Comparison of ENCODE assay signal across 9 mouse cellular contexts in genomic region chr7:105256656-105257055, GRCm38 (mm10). TPM values are rescaled to one million over a fixed set of nuclear protein-coding genes. Genes with fewer than 3 reads are reported as not detected.
DNase-seq lines count a peak whose midpoint lies in the region; ATAC-seq and TF ChIP-seq lines count a peak whose summit lies in the region.
"Had no signal": no experiment of that assay in that cellular context is flagged by ENCODE, and none has a peak within 500 bp of the region (broad histone marks: within the 10 kb centered on the region; RNA-seq: fewer than 3 reads in every experiment).

No protein-coding gene starts in this region.

- peak; percentile 15 for DNase-seq in left cerebral cortex, postnatal 4 days
- DNase-seq in left cerebral cortex, adult 8-10 months (ENCODE audit: low spot score in 2 of 2), result no peak
- no peak for DNase-seq in Patski (ENCODE audit: low read depth, low spot score)
- peak; percentile 19 for DNase-seq in induced T-regulatory cell, adult 2 months (ENCODE audit: low read depth)
- DNase-seq in splenic B cell, adult 2 months (ENCODE audit: low read depth, low spot score), result peak; percentile 35
- no peak for DNase-seq in right cerebral cortex, adult 2 months (ENCODE audit: low spot score in 2 of 2)

- H3K27ac ChIP-seq in forebrain, embryonic 15.5 days (replicated peaks), result no peak overlapping the region
- H3K27ac ChIP-seq: liver, embryonic 15.5 days had no signal

- H3K9me3 ChIP-seq in forebrain, embryonic 15.5 days, result no peaks in the 10 kb centered on the region
- H3K9me3 ChIP-seq: liver, embryonic 15.5 days had no signal

- POLR2A ChIA-PET in Patski (lab: Charles Lee), result no interaction called here

- CTCF ChIA-PET in Patski (lab: Charles Lee), result interaction anchor here (0.9 to 1.4 kb wide), 3 partner anchors 9 to 270 kb away, joined by 3 to 4 read pairs (median 4); no protein-coding TSS in a partner anchor

- 68% methylated on average over 5 of the region's 5 CpGs for WGBS in forebrain, embryonic 15.5 days

- intact Hi-C loops in left cerebral cortex, postnatal 4 days (cut with DNase I), result no loop called here

- no peak overlapping the region for H3K9ac ChIP-seq in forebrain, embryonic 15.5 days (replicated peaks)
- H3K9ac ChIP-seq: liver, embryonic 15.5 days had no signal

- no peaks in the 10 kb centered on the region for H3K27me3 ChIP-seq in Patski
- no peaks in the 10 kb centered on the region for H3K27me3 ChIP-seq in splenic B cell, adult 2 months (ENCODE audit: control insufficient read depth, insufficient read depth, low read length, poor library complexity, severe bottlenecking)
- H3K27me3 ChIP-seq in forebrain, embryonic 15.5 days, result no peaks in the 10 kb centered on the region
- H3K27me3 ChIP-seq: liver, embryonic 15.5 days had no signal

- in situ Hi-C loops in Patski (cut with MboI; ENCODE audit: low pct_unique_long_range_greater_than_20kb), result loop anchor here (5.0 kb wide), 1 partner anchor 266 kb away; no protein-coding TSS in a partner anchor

- peak; percentile 80 for TF ChIP-seq CTCF in Patski (IDR thresholded peaks at IDR 0.05)

- H3K4me2 ChIP-seq in forebrain, embryonic 15.5 days (replicated peaks), result no peak overlapping the region
- H3K4me2 ChIP-seq: liver, embryonic 15.5 days had no signal

- no peaks in the 10 kb centered on the region for H3K36me3 ChIP-seq in splenic B cell, adult 2 months (ENCODE audit: control insufficient read depth, insufficient read depth, low read length, poor library complexity, severe bottlenecking)
- no peaks in the 10 kb centered on the region for H3K36me3 ChIP-seq in forebrain, embryonic 15.5 days
- H3K36me3 ChIP-seq: liver, embryonic 15.5 days had no signal

- H3K4me3 ChIP-seq in forebrain, embryonic 15.5 days, result no peak overlapping the region
- H3K4me3 ChIP-seq: erythroblast, embryonic 14.5 days; liver, embryonic 15.5 days had no signal

- H3K4me1 ChIP-seq in forebrain, embryonic 15.5 days, result no peaks in the 10 kb centered on the region
- H3K4me1 ChIP-seq: liver, embryonic 15.5 days had no signal

- ATAC-seq in Patski, result no peak
- ATAC-seq in forebrain, embryonic 15.5 days (replicated peaks), result no peak

RNA-seq across cellular contexts. Expression of gene Olfr688, which starts 31.2 kb away (rescaled TPM):
- not detected for total RNA-seq in left cerebral cortex, postnatal 4 days (2021)
- not detected for total RNA-seq in left cerebral cortex, adult 8-10 months (2022)
- polyA plus RNA-seq in Patski (2021), result not detected
- polyA plus RNA-seq in forebrain, embryonic 15.5 days (2015; fragmentation: Nextera tagmentation; extraction: Ambion mirVana), result not detected in 2 replicates
- polyA plus RNA-seq: erythroblast, embryonic 14.5 days; liver, embryonic 15.5 days had no signal

RNA-seq across cellular contexts. Expression of gene Olfr686, which starts 49.4 kb away (rescaled TPM):
- not detected for total RNA-seq in left cerebral cortex, postnatal 4 days (2021)
- not detected for total RNA-seq in left cerebral cortex, adult 8-10 months (2022)
- not detected for polyA plus RNA-seq in Patski (2021)
- not detected in 2 replicates for polyA plus RNA-seq in forebrain, embryonic 15.5 days (2015; fragmentation: Nextera tagmentation; extraction: Ambion mirVana)
- polyA plus RNA-seq: erythroblast, embryonic 14.5 days; liver, embryonic 15.5 days had no signal

RNA-seq across cellular contexts. Expression of gene Olfr689, which starts 54.3 kb away (rescaled TPM):
- total RNA-seq in left cerebral cortex, postnatal 4 days (2021), result not detected
- total RNA-seq in left cerebral cortex, adult 8-10 months (2022), result not detected
- 0.01 TPM for polyA plus RNA-seq in Patski (2021)
- not detected in 2 replicates for polyA plus RNA-seq in forebrain, embryonic 15.5 days (2015; fragmentation: Nextera tagmentation; extraction: Ambion mirVana)
- polyA plus RNA-seq: erythroblast, embryonic 14.5 days; liver, embryonic 15.5 days had no signal

Comparison
In these comparisons a context has a peak if more than half of its experiments do, and no peak if none do; other contexts are left out.
1. DNase-seq: peak in left cerebral cortex, postnatal 4 days (single experiment), induced T-regulatory cell, adult 2 months (single experiment) and splenic B cell, adult 2 months (single experiment); none in left cerebral cortex, adult 8-10 months (0 of 2), Patski (single experiment) and right cerebral cortex, adult 2 months (0 of 2).